9 mouse cellular contexts compared by ENCODE assay signal in the genomic region with DNA sequence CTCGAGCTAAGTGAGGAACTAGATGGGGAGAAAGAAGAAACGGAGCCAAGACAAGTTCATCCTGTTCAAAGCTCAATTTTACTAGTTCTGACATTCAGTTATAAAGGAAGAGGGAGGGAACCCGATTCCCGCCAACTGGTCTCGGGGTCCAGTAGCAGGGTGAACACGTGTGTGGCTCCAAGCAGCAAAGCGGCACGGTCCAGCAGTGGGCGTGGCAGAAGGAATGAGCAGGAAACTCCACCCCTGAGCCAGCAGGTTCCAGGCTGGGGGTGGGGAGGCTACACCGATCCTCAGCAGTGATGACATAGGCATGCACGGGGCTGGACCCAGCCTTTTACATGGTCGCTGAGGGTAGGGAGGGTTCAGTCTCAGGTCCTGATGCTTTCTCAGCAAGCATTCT. TPM values are rescaled to one million over a fixed set of nuclear protein-coding genes. Genes with fewer than 3 reads are reported as not detected.
DNase-seq lines count a peak whose midpoint lies in the region; ATAC-seq lines count a peak whose summit lies in the region.
"Not testable (repeated sequence)": the region's sequence is repeated elsewhere in the genome, so short reads cannot be mapped to it uniquely, and the experiment has no call there.
"Had no signal": no experiment of that assay in that cellular context is flagged by ENCODE, and none has a peak within 500 bp of the region (broad histone marks: within the 10 kb centered on the region; RNA-seq: fewer than 3 reads in every experiment).

No protein-coding gene starts in this region.

- H3K27me3 ChIP-seq in forebrain, embryonic 10.5 days (ENCODE audit: poor library complexity, severe bottlenecking): peaks cover 14% of the 10 kb centered on the region
- H3K27me3 ChIP-seq in heart, embryonic 11.5 days (ENCODE audit: control insufficient read depth, insufficient read depth, low read length); intestine, embryonic 16.5 days (replicated peaks; ENCODE audit: control insufficient read depth, insufficient read depth, low read length); limb, embryonic 15.5 days: not testable (repeated sequence)

- H3K4me3 ChIP-seq in forebrain, embryonic 10.5 days: peak overlapping the region; percentile 41
- peak overlapping the region; percentile 30 for H3K4me3 ChIP-seq in heart, embryonic 11.5 days (ENCODE audit: low read depth, low read length)
- H3K4me3 ChIP-seq in intestine, embryonic 16.5 days (ENCODE audit: low read length): peak overlapping the region; percentile 23
- H3K4me3 ChIP-seq in limb, embryonic 15.5 days: peak overlapping the region; percentile 20

- under 1% methylated on average over 12 of the region's 12 CpGs for WGBS in forebrain, embryonic 10.5 days
- WGBS in heart, embryonic 11.5 days (ENCODE audit: insufficient replicate concordance): 1% methylated on average over 12 of the region's 12 CpGs
- WGBS in intestine, embryonic 16.5 days: under 1% methylated on average over 12 of the region's 12 CpGs
- WGBS in limb, embryonic 15.5 days: 2% methylated on average over 12 of the region's 12 CpGs

- H3K27ac ChIP-seq in forebrain, embryonic 10.5 days: peak overlapping the region; percentile 77
- not testable (repeated sequence) for H3K27ac ChIP-seq in heart, embryonic 11.5 days (ENCODE audit: low read depth, low read length)
- peak overlapping the region; percentile 62 for H3K27ac ChIP-seq in intestine, embryonic 16.5 days (ENCODE audit: low read length)
- H3K27ac ChIP-seq in limb, embryonic 15.5 days: 0 out of 2 replicates have a peak overlapping the region, but pooled peaks have one; percentile 28

- ATAC-seq in heart, embryonic 11.5 days (replicated peaks; ENCODE audit: insufficient number of reproducible peaks, low FRiP score, low TSS enrichment); limb, embryonic 15.5 days (ENCODE audit: insufficient number of reproducible peaks, low FRiP score, low TSS enrichment, low read depth): not testable (repeated sequence)
- ATAC-seq in intestine, embryonic 16.5 days: peak; percentile 7

- H3K9ac ChIP-seq in heart, embryonic 11.5 days (ENCODE audit: low read depth, low read length): peak overlapping the region; percentile 12
- peak overlapping the region; percentile 57 for H3K9ac ChIP-seq in intestine, embryonic 16.5 days (ENCODE audit: low read depth, low read length)
- not testable (repeated sequence) for H3K9ac ChIP-seq in limb, embryonic 15.5 days

- H3K9me3 ChIP-seq in forebrain, embryonic 10.5 days; heart, embryonic 11.5 days (replicated peaks; ENCODE audit: control insufficient read depth, low read length); intestine, embryonic 16.5 days (ENCODE audit: control insufficient read depth, low read length); limb, embryonic 15.5 days: not testable (repeated sequence)

- H3K36me3 ChIP-seq in forebrain, embryonic 10.5 days (replicated peaks); heart, embryonic 11.5 days (ENCODE audit: control insufficient read depth, insufficient read depth, low read length); intestine, embryonic 16.5 days (ENCODE audit: control insufficient read depth, insufficient read depth, low read length); limb, embryonic 15.5 days: not testable (repeated sequence)

- H3K4me2 ChIP-seq in heart, embryonic 11.5 days: peak overlapping the region; percentile 67
- peak overlapping the region; percentile 50 for H3K4me2 ChIP-seq in intestine, embryonic 16.5 days (ENCODE audit: low read depth, low read length)
- peak overlapping the region; percentile 47 for H3K4me2 ChIP-seq in limb, embryonic 15.5 days

- peak; percentile 63 for DNase-seq in 3134 (ENCODE audit: extremely low read depth, insufficient read length, low spot score)
- DNase-seq in adrenal gland, postnatal 25 days: peak; percentile 67
- DNase-seq in forebrain, embryonic 10.5 days (ENCODE audit: extremely low spot score, low spot score): peak; percentile 55
- peak; percentile 71 for DNase-seq in mesoderm, embryonic 11.5 days (ENCODE audit: low read depth, low spot score)
- DNase-seq in spleen, postnatal 36 days (ENCODE audit: low spot score in 2 of 2): peak; percentile 14 to 37

- peaks cover 54% of the 10 kb centered on the region for H3K4me1 ChIP-seq in forebrain, embryonic 10.5 days
- peaks cover 16% of the 10 kb centered on the region for H3K4me1 ChIP-seq in heart, embryonic 11.5 days (ENCODE audit: control insufficient read depth, insufficient read depth, low read length)
- H3K4me1 ChIP-seq in intestine, embryonic 16.5 days (ENCODE audit: control insufficient read depth, insufficient read depth, low read length): peaks cover 35% of the 10 kb centered on the region
- H3K4me1 ChIP-seq in limb, embryonic 15.5 days: peaks cover 44% of the 10 kb centered on the region

RNA-seq across cellular contexts. Expression of gene Chst12, which starts 2.4 kb away (rescaled TPM):
- total RNA-seq in adrenal gland, postnatal 25 days (2021): 9.5 and 11.3 TPM in 2 replicates
- polyA plus RNA-seq in forebrain, embryonic 10.5 days (2016; fragmentation: Nextera tagmentation; extraction: Ambion mirVana): 14.0 and 15.1 TPM in 2 replicates
- 17.4 and 20.2 TPM in 2 replicates for polyA plus RNA-seq in heart, embryonic 11.5 days (2014; fragmentation: Nextera tagmentation; extraction: Ambion mirVana)
- polyA plus RNA-seq in intestine, embryonic 16.5 days (2015; fragmentation: Nextera tagmentation; extraction: Ambion mirVana): 19.9 and 21.0 TPM in 2 replicates
- polyA plus RNA-seq in limb, embryonic 15.5 days (2015; fragmentation: Nextera tagmentation; extraction: Ambion mirVana): 28.3 and 36.3 TPM in 2 replicates

RNA-seq across cellular contexts. Expression of gene Gm4869, which starts 57.5 kb away (rescaled TPM):
- total RNA-seq in adrenal gland, postnatal 25 days (2021): 0.27 TPM in 1 of 2 replicates, not detected in the other
- not detected in 2 replicates for polyA plus RNA-seq in forebrain, embryonic 10.5 days (2016; fragmentation: Nextera tagmentation; extraction: Ambion mirVana)
- polyA plus RNA-seq in heart, embryonic 11.5 days (2014; fragmentation: Nextera tagmentation; extraction: Ambion mirVana): not detected in 2 replicates
- polyA plus RNA-seq in intestine, embryonic 16.5 days (2015; fragmentation: Nextera tagmentation; extraction: Ambion mirVana): not detected in 2 replicates
- polyA plus RNA-seq in limb, embryonic 15.5 days (2015; fragmentation: Nextera tagmentation; extraction: Ambion mirVana): not detected in 2 replicates
- polyA plus RNA-seq: gonadal fat pad, adult 2 months had no signal
